Mouse (Mus musculus) heart, postnatal 14 days (tissue): Measurements from ENCODE around the gene Tex52. TPM values are rescaled to one million over a fixed set of nuclear protein-coding genes. Genes with fewer than 3 reads are reported as not detected.
"Not testable (repeated sequence)": the region's sequence is repeated elsewhere in the genome, so short reads cannot be mapped to it uniquely, and the experiment has no call there.

ENCODE experiments used
- DNase-seq, 2 experiments: peaks; one replicate each; pipeline ENCODE4 v3.0.0; 2021 to 2022
- intact Hi-C: fragments of 180-260 bp; cut with DNase I; formaldehyde crosslinking; loops from one replicate; pipeline ENCODE4 v1.15.1; 2025
- total RNA-seq, 2 experiments: library from RNA; stranded (reverse); gene quantifications; 2 replicates each; pipeline ENCODE4 v1.2.3; 2021

The Tex52 gene
- total RNA-seq, 2 experiments from 2014 or later: not detected

DNA sequence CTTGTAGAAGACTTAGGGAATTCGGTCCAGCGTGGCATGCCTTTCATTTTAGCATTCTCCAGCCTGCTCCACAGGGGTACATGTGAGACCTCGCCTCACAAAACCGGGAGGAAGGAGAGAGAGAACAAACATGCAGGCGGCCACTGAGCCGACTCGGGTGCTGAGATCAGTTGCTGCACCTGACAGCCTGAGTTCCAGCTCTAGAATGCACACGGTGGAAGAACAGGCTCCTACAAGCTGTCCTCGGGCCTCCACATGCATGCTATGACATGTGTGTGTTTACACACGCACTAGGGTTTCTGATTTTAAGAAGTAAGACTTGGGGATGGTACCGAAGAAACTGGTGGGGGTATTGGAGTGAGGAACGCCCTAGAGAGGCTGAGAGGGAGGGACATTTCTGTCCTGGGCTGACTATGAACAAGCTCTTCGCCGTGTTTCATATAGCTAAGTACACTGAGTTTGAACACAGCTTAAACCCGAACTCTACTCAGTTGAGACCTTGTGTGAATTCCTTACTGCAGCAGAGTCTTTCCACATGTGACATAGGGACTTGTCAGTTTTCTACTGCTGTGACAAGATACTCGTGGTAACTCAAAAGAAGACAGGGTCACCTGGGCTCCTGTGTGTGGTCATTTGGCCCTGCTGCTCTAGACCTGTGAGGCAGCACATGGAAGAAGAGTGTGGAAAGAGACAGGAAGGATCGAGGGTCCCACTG is 1.3 kb downstream of the Tex52 start:
- no peak for DNase-seq
- intact Hi-C loops: no loop called here

DNA sequence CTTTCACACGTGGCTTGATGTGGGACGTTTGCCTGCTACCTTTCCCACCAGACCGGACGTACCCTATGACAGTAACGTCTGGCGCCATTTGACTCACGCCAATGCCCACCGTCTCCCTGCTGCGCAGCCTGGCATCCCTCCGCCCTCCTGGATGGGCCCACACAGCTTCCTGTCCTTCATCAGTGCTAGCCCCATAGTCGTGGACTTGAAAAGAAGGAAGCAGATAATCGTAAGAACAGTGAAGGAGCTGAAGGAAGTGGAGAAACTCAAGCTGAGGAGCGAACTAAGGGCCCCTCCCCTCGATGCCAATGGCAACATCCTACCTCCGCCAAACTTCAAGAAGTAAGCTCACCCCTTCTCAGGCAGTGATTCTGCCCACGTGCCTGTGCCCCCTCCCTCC is 4.4 kb downstream of the Tex52 start:
- no peak for DNase-seq
- intact Hi-C loops: loop anchor here (2.0 kb wide), 1 partner anchor 31 kb away; no protein-coding TSS in a partner anchor

DNA sequence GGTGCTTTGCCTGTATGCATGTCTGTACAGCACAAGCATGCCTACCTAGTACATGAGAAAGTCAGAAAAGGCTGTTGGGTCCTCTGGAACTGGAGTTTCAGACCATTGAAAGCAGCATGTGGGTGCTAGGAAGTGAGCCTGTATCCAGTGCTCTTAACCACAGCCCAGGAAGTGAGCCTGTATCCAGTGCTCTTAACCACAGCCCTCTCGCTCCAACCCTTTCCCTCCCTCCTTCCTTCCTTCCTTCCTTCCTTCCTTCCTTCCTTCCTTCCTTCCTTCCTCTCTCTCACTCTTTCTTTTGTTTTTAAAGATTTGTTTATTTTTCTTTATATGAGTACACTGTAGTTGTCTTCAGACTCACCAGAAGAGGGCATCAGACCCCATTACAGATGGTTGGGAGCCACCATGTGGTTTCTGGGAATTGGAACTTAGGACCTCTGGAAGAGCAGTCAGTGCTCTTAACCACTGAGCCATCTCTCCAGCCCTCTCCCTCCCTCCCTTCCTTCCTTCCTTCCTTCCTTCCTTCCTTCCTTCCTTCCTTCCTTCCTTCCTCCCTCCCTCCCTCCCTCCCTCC is 5.4 kb downstream of the Tex52 start:
- DNase-seq: not testable (repeated sequence)
- intact Hi-C loops: loop anchor here (2.0 kb wide), 1 partner anchor 30 kb away; no protein-coding TSS in a partner anchor

DNA sequence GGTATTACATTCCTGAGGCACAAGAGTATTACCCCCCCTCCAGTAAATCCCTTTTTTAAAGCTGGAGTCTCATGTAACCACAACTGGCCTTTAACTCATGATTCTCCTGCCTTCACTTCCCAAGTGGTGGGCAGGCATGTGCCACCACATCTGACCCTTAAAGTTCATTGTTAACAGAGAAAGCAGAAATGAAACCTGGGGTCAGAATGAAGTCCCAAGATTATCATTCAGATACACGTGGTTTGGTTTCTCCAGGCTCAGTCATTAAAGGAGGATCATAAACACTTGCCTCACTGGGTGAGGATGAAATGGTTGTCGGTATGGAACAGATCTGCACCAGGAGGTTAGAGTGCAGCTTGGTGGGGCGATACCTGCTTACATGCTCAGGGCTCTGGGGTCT is 6.0 kb downstream of the Tex52 start:
- DNase-seq: no peak
- intact Hi-C loops: loop anchor here (2.0 kb wide), 1 partner anchor 30 kb away; no protein-coding TSS in a partner anchor

DNA sequence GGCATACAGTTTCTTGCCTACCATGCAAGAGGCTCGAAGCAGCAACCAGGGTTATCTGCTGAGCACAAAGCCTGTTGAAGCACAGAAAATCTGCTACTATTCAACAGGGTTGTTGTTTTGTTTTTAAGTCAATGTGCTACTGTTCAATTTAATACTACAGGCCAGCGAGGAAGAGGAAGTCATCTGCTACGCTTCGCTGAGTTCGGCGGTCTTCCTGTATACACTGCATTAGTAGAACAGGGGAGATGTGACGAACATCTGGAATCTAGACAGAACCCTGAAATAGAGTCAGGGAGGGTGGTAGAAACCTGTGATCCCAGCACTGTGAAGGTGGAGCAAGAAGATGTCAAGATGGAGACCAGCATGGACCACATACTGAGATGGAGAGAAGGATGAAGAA is 8.5 kb downstream of the Tex52 start:
- DNase-seq: no peak
- intact Hi-C loops: no loop called here

DNA sequence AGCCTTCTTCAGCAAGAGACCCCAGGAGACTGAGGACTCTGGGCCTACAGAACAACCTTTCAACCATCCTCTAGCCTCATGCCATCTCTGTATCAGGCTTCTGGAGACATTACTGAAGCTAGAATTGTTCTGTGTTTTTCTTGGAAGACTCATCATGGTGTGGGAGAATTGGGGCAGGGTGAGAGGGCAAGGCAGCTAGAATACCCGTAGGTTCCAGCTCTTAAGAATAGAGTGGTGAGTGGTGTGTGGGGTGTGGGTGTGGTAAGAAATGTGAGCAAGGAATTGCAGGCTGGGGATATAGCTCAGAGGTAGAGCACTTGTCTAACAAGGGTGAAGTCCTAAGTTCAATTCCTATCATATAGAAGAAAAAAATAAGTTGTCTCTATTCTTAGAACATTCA is 9.8 kb downstream of the Tex52 start:
- DNase-seq: no peak
- intact Hi-C loops: no loop called here

DNA sequence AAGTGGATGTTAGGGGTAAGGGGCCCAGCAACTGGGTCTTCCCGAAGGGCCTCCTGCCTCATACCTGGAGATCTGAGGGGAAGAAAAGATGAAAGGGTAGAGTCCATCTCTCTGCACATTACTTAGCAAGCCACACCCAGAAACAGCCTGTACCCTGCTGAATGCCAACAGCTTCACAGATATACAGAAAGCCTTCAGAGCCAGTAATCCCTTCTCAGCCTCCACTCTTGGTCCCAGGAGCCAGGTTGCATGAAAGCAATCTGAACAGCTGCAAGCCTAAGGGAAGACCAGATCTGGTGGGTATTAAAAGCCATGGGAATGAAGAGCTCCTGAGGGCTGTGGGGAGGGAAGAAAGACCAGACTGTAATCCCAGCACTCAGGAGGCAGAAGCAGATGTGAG is 13.9 kb downstream of the Tex52 start:
- no peak for DNase-seq
- intact Hi-C loops: no loop called here

DNA sequence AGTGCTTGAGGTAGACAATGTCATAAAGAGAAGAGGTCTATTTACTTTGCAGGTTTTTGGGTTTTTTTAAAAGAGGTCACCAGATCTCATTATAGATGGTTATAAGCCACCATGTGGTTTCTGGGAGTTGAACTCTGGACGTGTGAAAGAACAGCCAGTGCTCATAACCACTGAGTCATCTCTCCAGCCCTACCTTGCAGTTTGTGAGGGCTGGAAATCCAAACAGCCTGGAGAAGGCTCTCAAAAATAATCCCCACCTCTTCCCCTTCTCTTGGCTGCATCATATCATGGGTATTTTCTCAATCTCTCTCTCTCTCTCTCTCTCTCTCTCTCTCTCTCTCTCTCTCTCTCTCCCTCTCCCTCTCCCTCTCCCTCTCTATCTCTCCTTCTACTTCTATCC is 15.4 kb downstream of the Tex52 start:
- intact Hi-C loops: no loop called here

DNA sequence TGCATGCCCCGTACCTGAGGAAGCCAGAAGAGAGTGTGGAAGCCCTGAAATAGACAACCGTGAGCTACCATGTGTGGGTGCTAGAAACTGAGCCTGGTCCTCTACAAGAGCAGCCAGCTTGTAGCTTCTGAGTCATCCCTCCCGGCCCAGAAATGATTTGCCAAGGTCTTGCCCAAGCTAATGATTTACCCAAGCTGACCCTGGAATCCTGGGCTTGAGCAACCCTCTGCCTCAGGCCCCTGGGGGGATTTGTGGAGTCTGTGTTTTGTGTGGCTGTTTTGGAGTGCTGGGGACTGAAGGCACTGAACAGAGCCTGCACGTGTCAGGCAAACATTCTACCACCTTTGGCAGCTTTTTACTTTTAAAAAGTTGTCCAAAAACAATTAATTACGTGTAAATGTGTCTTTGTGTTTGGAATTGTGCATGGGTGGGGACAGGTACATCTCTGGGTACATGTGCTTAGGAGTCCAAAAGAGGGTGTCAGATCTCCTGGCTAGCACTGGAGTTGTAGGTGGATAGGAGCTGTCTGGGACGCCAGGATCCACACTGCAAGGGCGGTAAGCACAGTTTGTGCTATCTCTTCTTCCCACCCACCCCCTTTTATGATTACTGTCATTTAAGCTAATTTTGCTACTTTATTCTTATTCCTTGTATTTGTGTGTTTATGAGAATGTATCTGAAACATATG is 22.5 kb downstream of the Tex52 start:
- no peak for DNase-seq
- intact Hi-C loops: no loop called here

More for the DNA sequence above, 15.4 kb downstream of the Tex52 start:
- DNase-seq: no peak

DNA sequence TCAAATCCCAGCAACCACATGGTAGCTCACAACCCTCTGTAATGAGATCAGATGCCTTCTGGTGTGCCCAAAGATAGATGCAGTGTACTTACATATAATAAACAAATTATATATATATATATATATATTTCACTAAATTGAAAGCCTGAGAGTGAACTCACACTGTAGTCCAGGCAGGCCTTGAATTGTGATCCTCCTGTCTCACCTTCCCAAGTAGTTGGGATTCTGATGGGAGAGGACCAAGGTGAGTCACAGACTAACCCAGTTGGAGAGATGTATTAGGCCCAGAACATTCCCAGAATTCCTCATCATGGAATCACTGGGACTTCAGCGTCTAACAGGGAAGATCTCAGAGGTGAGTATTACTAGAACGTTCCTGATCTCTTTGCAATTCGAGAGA is 23.7 kb downstream of the Tex52 start, which contains the start of gene Nrip2:
Nrip2 (plus strand) TSS at position 301 of the 400 bp plus-strand sequence.
- no peak for DNase-seq
- intact Hi-C loops: no loop called here

DNA sequence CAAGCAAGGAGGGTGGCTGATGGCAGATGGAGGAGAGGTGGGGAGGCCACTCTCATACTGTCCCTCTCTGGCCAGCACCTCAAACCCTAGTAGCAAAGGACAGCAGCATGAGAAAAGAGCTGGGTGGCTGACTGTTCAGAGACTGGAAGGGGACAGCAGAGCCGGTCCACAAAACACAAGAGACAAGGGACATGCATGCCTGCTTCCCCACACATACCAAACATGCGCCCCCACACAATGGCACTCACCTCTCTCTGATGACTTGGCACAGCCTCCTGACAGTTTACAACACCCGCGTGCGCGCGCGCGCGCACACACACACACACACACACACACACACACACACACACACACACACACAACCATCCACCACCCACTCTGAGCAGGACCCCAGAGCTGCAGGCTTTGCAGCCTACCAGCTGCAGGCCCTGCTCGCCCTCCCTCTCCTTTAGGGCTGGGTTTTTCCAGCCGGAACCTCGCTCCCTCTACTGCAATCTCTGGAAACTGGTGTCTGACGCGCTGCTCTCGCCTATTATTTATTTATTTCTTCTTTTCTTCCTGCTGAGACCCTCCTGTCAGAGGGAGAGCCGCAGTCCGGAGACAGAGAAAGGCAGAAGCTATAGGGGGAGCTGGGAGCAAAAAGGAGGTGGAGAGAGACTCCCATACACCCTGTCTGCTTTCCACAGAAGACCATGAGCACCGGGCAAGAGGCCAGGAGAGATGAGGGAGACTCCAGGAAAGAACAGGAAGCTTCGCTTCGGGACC is 24.3 kb downstream of the Tex52 start:
- intact Hi-C loops: no loop called here

DNA sequence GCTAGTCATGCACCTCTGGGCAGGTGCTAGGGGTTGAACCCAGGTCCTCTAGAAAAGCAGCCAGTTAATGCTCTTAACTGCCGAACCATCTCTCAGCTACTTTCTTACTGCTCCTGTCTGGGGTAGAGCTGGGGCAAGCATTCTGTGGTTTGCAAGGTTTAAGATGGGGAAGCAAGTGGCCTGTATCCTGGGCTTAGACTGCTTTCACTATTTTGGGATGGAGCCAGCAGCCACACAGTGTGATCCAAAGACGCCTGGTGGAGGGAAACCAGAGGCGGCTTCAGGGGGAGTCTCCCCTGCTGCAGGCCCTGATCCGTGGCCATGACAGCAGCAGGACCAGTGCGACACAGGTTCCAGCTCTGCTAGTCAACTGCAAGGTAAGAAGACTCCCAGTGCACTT is 29.5 kb downstream of the Tex52 start:
- DNase-seq: peak in 1 of 2 experiments; percentile 16
- intact Hi-C loops: loop anchor here (5.0 kb wide), 1 partner anchor 32 kb away; no protein-coding TSS in a partner anchor

More for the DNA sequence above, 24.3 kb downstream of the Tex52 start:
- peak; percentile 16 to 42 for DNase-seq

DNA sequence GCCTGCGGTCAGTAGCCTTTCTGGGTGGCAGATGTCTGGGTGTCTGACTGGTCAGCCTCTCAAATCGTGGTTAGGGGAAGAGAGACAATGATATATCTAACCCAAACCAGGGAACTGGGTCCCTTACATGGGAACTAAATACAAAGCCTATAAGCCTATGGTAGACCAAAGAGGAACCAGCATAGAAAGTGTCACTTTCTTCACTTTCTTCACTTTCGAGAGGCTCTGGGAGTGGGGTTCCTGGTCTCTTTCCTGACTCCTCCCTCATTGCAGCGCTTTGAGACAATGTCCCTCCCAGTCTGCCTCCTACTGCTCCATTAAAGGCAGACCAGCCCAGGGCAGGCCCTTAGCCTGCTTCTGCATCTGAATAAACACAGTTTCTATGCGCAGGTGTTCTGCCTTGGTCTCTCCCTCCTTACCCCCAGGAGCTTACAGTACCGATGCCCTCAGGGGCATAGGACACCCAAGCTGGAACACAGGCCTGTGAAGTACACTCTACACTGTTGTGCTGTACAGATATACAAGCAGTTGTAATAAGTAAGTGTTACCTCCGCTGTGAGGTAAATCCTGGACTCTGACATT is 33.4 kb downstream of the Tex52 start:
- no peak for DNase-seq
- intact Hi-C loops: loop anchor here (5.0 kb wide), 1 partner anchor 36 kb away; no protein-coding TSS in a partner anchor

DNA sequence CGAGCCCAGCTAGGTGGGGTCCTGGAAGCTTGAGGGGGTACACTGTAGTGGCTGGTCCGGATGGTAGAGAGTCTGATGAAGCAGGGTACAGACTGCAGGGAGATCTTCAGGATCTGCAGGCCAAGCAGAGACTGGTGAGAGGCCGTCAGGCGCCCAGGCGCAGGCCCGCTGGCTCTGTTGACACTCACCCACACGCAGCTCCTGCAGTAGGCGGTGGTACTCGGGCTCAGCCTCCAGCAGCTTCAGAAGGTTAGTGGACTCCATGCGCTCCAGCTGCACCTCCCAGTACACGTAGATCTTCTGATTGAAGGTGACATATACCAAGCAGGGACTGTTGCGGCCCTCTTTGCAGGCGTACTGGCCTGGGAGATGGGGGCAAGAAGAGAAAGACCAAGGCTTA is 35.0 kb downstream of the Tex52 start:
- intact Hi-C loops: loop anchor here (2.0 to 5.0 kb wide), 2 partner anchors 30 to 173 kb away; no protein-coding TSS in a partner anchor
- no peak for DNase-seq

DNA sequence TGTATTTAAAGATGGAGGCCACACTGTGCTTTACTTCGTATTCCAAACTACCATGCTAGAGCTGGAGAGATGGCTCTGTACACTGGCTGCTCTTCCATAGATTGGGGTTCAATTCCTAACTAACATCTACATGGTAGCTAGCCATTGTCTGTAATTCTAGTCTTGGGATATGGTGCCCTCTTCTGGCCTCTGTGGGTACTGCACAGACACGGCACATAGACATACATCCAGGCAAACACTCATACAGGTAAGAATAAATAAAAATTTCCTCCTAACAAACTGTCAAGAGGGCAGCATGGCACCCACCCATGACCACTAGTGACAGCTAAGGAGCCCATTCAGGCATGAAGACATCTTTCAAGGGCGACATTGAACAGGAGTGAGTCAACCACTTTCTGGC is 35.9 kb downstream of the Tex52 start:
- intact Hi-C loops: loop anchor here (1.0 to 5.0 kb wide), 3 partner anchors 30 to 174 kb away; no protein-coding TSS in a partner anchor
- peak; percentile 77 to 85 for DNase-seq

DNA sequence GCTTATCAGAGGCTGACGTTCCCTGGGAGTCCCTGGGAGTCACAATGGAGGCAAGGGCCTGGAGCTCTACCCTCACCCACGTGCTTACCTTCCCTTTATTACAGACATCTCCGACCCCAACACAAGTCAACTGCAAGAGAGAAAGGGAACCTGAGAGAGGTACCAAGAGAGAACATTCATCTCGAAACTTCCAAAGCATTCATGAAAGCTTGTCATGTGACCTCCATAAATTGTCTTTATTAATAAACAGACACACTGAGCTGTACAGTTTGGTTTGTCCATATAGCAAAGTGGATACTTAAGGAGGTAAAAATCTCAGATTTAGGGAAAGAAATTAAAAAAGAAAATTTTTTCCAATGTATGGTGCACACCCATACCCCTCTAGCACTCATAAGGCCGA is 40.9 kb downstream of the Tex52 start:
- intact Hi-C loops: no loop called here
- no peak for DNase-seq

DNA sequence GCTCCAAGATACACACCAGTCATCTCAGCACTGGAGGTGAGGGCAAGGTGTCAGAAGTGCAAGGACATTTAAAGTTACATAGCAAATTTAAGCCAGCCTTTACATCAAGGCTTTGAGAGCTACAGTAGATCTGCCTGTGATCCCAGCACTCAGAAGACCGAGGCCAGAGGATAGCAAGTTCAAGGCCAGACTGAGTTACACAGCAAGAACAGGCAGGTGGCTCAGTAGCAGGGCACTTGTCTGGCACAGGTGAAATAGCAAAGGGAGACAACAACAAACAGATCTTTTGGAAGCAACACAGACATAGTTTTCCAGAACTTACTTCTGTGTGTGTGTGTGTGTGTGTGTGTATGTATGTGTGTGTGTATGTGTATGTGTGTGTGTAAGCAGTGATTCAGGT is 42.8 kb downstream of the Tex52 start:
- no peak for DNase-seq
- intact Hi-C loops: no loop called here

DNA sequence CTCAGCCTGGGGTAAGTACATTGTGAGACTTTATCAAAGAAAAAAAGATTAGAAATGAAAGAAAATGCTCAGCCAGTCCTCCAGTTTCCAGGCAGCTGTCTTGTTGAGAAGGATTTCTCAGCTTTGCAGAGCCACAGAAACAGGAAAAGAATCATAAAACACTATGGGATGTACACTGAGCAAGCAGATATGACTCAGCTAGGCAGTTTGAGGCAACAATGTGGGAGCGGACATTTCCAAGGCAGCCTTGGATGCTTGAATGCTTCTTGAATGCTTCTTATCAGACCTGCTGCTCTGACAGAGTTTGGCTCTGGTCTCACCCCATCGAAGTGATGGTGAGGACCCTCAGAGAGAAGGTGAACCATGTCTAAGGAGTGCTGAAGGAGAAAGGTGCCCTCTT is 45.8 kb downstream of the Tex52 start:
- DNase-seq: no peak
- intact Hi-C loops: no loop called here

DNA sequence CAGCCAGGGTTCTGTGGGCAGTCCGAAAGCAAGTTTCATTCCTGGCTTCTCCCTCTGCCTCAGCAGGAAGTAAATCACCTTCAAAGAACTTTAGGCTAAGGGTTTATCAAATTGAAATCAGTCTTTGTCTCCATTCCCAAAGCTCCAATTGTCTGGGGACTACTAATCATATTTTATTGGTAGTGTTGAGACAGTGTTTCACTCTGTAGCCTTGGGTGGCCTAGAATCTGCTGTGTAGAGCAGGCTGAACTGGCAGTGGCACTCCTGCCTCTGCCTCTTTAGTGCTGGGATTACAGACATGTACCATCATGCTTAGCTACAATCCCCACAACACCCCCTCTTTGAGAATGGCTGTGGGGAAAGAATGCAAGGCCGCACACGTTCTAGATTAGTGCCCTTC is 46.2 kb downstream of the Tex52 start:
- intact Hi-C loops: no loop called here

More for the DNA sequence above, 46.2 kb downstream of the Tex52 start:
- DNase-seq: no peak
